Mouse (Mus musculus): ENCODE results near the gene Gm11127.
"Not testable (repeated sequence)": the region's sequence is repeated elsewhere in the genome, so short reads cannot be mapped to it uniquely, and the experiment has no call there.

GRCm38 (mm10) chr17:36082519-36083232 lies 24.5 kb upstream of the Gm11127 start:
- not testable (repeated sequence) for TF ChIP-seq POLR2A (IDR thresholded peaks at IDR 0.05; ENCODE audit: low read depth, low read length); CTCF (IDR thresholded peaks at IDR 0.05; ENCODE audit: borderline replicate concordance, insufficient read depth, low read length)
